Mouse (Mus musculus): ENCODE measurements at regions not wholly inside any gene's neighbourhood (a gene's known extent, or its start where the extent isn't known, plus 50 kb on each side); places are given as distances from the start of the nearest gene placed in this dataset.

DNA sequence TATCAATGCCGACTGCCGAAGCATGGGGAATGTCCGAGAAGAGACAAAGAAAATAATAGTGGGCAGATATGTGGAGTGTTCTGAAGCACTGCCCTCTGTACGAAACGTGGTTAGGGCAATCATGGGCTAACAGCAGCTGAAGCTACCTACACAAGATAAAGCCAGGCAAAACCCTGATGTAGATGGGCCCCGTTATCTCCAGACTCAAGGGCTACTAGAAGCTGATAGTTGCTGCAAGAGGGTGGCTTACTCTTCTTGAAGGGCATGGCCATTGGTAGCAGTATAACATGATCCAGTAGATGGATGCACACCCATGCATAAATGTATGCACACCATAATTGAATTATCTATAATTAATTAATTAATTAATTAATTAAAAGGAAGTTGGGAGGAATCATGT is 2251.6 kb upstream of the Gm7489 start:
- TF ChIP-seq GATA1 (IDR thresholded peaks at IDR 0.05; ENCODE audit: borderline replicate concordance, low read length): no peak
- TF ChIP-seq FLI1 (IDR thresholded peaks at IDR 0.05; ENCODE audit: low read length): no peak

Data from megakaryocyte, embryonic 14.5 days (primary cell).